Mouse (Mus musculus) MEL (cell line): ENCODE data around the gene Gm9837.

Experiments
- CTCF ChIP-seq, 3 experiments: IDR thresholded peaks in 2 of 3; conservative IDR thresholded peaks in 1 of 3; 2 replicates each; pipeline ENCODE4 v1.5.1; 2011 to 2012; ENCODE audit warnings: low read length in 3 of 3, low read depth in 2 of 3, mild to moderate bottlenecking in 2 of 3, improper control_type of control experiment in 1 of 3, inconsistent platforms in 1 of 3, mixed read lengths in 1 of 3, moderate library complexity in 1 of 3; ENCODE audit not compliant: control insufficient read depth in 1 of 3, insufficient read depth in 1 of 3, poor library complexity in 1 of 3, severe bottlenecking in 1 of 3
- ELF1 ChIP-seq: IDR thresholded peaks from 2 replicates; pipeline ENCODE4 v1.6.1; 2014; ENCODE audit warnings: low read depth, mild to moderate bottlenecking, inconsistent platforms, low read length, improper control_type of control experiment, moderate library complexity
- HCFC1 ChIP-seq: IDR thresholded peaks from 2 replicates; pipeline ENCODE4 v1.6.1; 2012; ENCODE audit warnings: low read depth, mild to moderate bottlenecking, inconsistent platforms, low read length, improper control_type of control experiment, moderate library complexity
- POLR2A ChIP-seq, 2 experiments: IDR thresholded peaks; 2 replicates each; pipeline ENCODE4 v1.6.1; 2011 to 2012; ENCODE audit warnings: low read length in 2 of 2, mild to moderate bottlenecking in 2 of 2, control low read depth in 1 of 2, improper control_type of control experiment in 1 of 2, low read depth in 1 of 2, moderate library complexity in 1 of 2; ENCODE audit not compliant: control insufficient read depth in 1 of 2, insufficient read depth in 1 of 2, poor library complexity in 1 of 2
- POLR2AphosphoS5 ChIP-seq: IDR thresholded peaks from 2 replicates; pipeline ENCODE4 v1.6.1; 2012; ENCODE audit warnings: low read depth, borderline replicate concordance, mild to moderate bottlenecking, inconsistent platforms, low read length, moderate library complexity, mixed read lengths
- RAD21 ChIP-seq: IDR thresholded peaks from 2 replicates; pipeline ENCODE4 v1.6.1; 2011; ENCODE audit warnings: mild to moderate bottlenecking, low read depth, low read length, improper control_type of control experiment
- SMC3 ChIP-seq: IDR thresholded peaks from 2 replicates; pipeline ENCODE4 v1.6.1; 2011; ENCODE audit warnings: low read depth, low read length, improper control_type of control experiment
- TAL1 ChIP-seq: IDR thresholded peaks from 2 replicates; pipeline ENCODE4 v1.6.1; 2012; ENCODE audit warnings: mild to moderate bottlenecking, inconsistent platforms, low read length, moderate library complexity, mixed read lengths
- TCF12 ChIP-seq: IDR thresholded peaks from 2 replicates; pipeline ENCODE4 v1.6.1; 2014; ENCODE audit warnings: low read depth, mild to moderate bottlenecking, inconsistent platforms, low read length, improper control_type of control experiment, moderate library complexity
- UBTF ChIP-seq: IDR thresholded peaks from 2 replicates; pipeline ENCODE4 v1.6.1; 2012; ENCODE audit warnings: low read depth, mild to moderate bottlenecking, inconsistent platforms, low read length, improper control_type of control experiment, moderate library complexity, borderline replicate concordance; ENCODE audit not compliant: insufficient read depth
- ZNF384 ChIP-seq: IDR thresholded peaks from 2 replicates; pipeline ENCODE4 v1.6.1; 2012; ENCODE audit warnings: low read depth, mild to moderate bottlenecking, inconsistent platforms, low read length, improper control_type of control experiment

GRCm38 (mm10) chr11:53433057-53433456 is 37.2 kb downstream of the Gm9837 start:
- TF ChIP-seq ZNF384 (0 out of 2 replicates have a peak, but pooled peaks have one; percentile 15), POLR2A (IDR thresholded peaks at IDR 0.05; ENCODE audit: control insufficient read depth in 1 of 2, insufficient read depth in 1 of 2, low read depth in 1 of 2, low read length in 2 of 2, poor library complexity in 1 of 2) (no peak), HCFC1 (no peak), TAL1 (peak; percentile 59), SMC3 (no peak), ELF1 (no peak), POLR2AphosphoS5 (no peak), RAD21 (no peak), CTCF (IDR thresholded peaks at IDR 0.05 in 2 of 3, conservative IDR thresholded peaks at IDR 0.05 in 1 of 3; ENCODE audit: control insufficient read depth in 1 of 3, insufficient read depth in 1 of 3, low read depth in 2 of 3, low read length in 3 of 3, poor library complexity in 1 of 3, severe bottlenecking in 1 of 3) (no peak), TCF12 (peak; percentile 88), UBTF (no peak)
